Mouse (Mus musculus) macrophage (primary cell): ENCODE data around the gene Exo5. TPM values are rescaled to one million over a fixed set of nuclear protein-coding genes. Genes with fewer than 3 reads are reported as not detected.

ENCODE experiments used
- polyA plus RNA-seq: library from polyadenylated mRNA; stranded (reverse); fragments of 250-400 nt; gene quantifications from 3 replicates; pipeline ENCODE4 v1.2.4, GENCODE M21; 2018; ENCODE audit warnings: inconsistent platforms

Gene Exo5
- polyA plus RNA-seq, 1 experiment from 2014 or later, result 14.3 TPM

Other genes with a start within 250 kb of the Exo5 start
- not detected in 3 replicates for gene Kcnq4, start 176.4 kb downstream of the Exo5 start, polyA plus RNA-seq
- 20.0 to 28.3 TPM (median 28.1 TPM) in 3 replicates for gene Nfyc, start 93.4 kb downstream of the Exo5 start, polyA plus RNA-seq
- 0.49 to 0.67 TPM (median 0.54 TPM) in 3 replicates for gene Rims3, start 70.2 kb downstream of the Exo5 start, polyA plus RNA-seq
- 0.46 to 0.93 TPM (median 0.59 TPM) in 3 replicates for gene Zfp69, start 26.7 kb upstream of the Exo5 start, polyA plus RNA-seq
- 87.2 to 154 TPM (median 91.9 TPM) in 3 replicates for gene Smap2, start 92.2 kb upstream of the Exo5 start, polyA plus RNA-seq
- gene Col9a2, start 114.4 kb upstream of the Exo5 start, polyA plus RNA-seq, result 0.04 TPM in 1 of 3 replicates, not detected in the others
- gene Zmpste24, start 173.2 kb upstream of the Exo5 start, polyA plus RNA-seq, result 32.2 to 46.9 TPM (median 39.3 TPM) in 3 replicates
- gene Tmco2, start 184.2 kb upstream of the Exo5 start, polyA plus RNA-seq, result not detected in 3 replicates